Mouse (Mus musculus): ENCODE measurements around the gene Llph.
"Not testable (repeated sequence)": the region's sequence is repeated elsewhere in the genome, so short reads cannot be mapped to it uniquely, and the experiment has no call there.

Gene Llph

GRCm38 (mm10) chr10:120226871-120227661, at the start of gene Llph:
Llph (plus strand) TSS chr10:120227070.
- DNase-seq (ENCODE audit: low spot score in 2 of 2), result peak; percentile 70 to 71

GRCm38 (mm10) chr10:120182887-120183286, 44.0 kb upstream of the Llph start:
- no peak for DNase-seq (ENCODE audit: low spot score in 2 of 2)

- no peak for DNase-seq (ENCODE audit: low spot score in 2 of 2)
Measured at GRCm38 (mm10) chr10:120183342-120183741, 43.5 kb upstream of the Llph start.

- no peak for DNase-seq (ENCODE audit: low spot score in 2 of 2)
Measured at GRCm38 (mm10) chr10:120188513-120188912, 38.4 kb upstream of the Llph start.

DNA sequence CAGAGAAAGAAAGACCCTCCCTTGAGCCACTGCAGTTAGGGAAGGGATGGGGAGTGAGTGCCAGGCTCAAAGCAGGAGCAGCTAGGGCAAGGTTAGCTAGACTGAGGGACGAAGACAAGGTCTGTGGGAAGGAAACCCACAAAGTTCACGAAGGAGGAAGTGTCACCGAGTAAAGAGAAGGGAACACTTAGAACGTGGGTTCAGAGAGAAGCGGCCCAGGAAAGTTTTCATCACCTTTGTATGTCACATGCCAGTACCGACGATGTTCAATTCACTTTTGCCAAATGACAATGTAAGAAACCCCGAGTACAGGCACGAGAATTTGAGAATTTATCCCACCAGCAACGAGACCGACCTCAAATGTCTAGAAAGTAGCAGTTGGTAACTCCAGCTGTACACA, 37.6 kb upstream of the Llph start:
- no peak for DNase-seq (ENCODE audit: low spot score in 2 of 2)

- no peak for DNase-seq (ENCODE audit: low spot score in 2 of 2)
Measured at GRCm38 (mm10) chr10:120189782-120190181, 37.1 kb upstream of the Llph start.

DNA sequence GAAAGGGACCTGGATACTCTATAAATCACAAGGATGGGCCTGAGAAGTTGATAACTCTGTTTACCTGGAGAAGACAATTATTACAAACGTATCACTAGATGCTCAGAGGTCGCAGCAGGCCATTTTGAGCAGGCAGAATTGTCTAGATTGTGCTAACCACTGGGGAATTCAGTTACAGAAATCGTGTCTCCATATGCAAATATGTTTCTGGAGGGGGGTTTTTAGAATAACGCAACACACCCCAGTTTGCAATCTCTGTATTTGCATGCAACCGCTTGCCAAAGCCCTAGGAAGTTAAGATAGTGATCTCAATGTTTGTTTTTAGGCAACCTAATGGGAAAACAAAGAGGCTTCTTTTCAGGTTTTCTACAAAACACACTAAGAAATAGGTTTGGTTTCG, 35.7 kb upstream of the Llph start:
- DNase-seq (ENCODE audit: low spot score in 2 of 2), result no peak

GRCm38 (mm10) chr10:120192278-120192677, 34.6 kb upstream of the Llph start:
- no peak for DNase-seq (ENCODE audit: low spot score in 2 of 2)

DNA sequence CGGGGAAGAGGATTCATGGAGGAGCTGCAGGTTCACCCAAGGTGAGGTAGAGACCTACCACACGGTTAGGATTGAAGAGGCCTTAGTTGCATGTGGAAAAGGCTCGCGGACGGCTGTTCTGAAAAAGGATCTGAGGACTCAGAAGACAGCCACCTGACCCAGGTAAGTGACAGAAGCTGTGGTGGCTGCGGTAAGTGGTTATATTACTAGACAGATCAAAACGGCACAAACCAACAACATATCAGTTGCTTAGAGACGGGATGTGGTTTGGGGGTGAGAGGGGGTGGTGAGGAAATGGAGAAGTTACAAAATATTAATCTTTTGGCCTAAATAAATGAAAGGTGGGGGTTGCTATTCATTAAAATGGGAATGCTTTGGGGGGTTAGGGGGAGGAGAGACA, 33.6 kb upstream of the Llph start:
- DNase-seq (ENCODE audit: low spot score in 2 of 2), result no peak

DNA sequence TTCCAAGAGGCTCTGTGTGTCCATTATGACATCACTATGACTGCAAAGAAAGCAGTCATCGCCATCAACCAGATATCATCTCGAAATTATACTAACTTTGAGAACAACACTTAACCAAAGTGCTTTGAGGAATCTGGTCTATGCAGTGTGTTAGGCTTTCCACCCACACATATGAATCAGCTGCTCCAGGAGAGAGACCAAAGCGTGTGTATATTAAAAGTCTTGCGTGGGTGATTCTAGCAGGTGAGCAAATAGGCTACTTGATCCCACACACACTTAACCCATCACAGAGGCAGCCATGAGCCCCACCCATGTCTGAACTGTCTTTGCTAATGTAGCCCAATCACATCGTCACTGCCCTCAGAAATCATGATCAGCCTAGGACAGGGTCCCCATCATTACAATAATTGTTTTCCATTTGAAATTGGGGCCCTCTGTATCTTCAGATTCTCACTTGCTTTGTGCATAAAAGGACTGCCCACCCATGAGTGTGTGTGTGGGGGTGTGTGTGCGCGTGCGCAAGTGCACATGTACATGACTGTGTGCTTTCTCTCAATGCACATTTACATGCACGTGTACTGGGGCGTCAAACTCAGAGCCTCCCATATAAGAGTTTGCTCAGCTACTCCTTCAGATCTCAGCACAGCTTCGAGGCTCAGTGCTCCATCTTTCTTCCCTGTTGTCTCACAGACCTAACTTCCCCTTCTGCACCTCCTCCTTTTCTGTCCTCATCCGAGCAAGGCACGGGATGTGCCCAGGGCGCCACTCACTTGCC, 29.6 kb upstream of the Llph start:
- no peak for DNase-seq (ENCODE audit: low spot score in 2 of 2)

GRCm38 (mm10) chr10:120201131-120201921, 25.5 kb upstream of the Llph start, which contains the start of gene Tmbim4:
Tmbim4 (plus strand) TSS chr10:120201590.
- no peak for DNase-seq (ENCODE audit: low spot score in 2 of 2)

- DNase-seq (ENCODE audit: low spot score in 2 of 2), result peak; percentile 61 to 71
Measured at GRCm38 (mm10) chr10:120201961-120202402, 24.9 kb upstream of the Llph start, which contains the start of gene Irak3. Irak3 (minus strand) TSS chr10:120202130.

- DNase-seq (ENCODE audit: low spot score in 2 of 2), result no peak
Measured at GRCm38 (mm10) chr10:120202467-120203250, 24.2 kb upstream of the Llph start.

DNA sequence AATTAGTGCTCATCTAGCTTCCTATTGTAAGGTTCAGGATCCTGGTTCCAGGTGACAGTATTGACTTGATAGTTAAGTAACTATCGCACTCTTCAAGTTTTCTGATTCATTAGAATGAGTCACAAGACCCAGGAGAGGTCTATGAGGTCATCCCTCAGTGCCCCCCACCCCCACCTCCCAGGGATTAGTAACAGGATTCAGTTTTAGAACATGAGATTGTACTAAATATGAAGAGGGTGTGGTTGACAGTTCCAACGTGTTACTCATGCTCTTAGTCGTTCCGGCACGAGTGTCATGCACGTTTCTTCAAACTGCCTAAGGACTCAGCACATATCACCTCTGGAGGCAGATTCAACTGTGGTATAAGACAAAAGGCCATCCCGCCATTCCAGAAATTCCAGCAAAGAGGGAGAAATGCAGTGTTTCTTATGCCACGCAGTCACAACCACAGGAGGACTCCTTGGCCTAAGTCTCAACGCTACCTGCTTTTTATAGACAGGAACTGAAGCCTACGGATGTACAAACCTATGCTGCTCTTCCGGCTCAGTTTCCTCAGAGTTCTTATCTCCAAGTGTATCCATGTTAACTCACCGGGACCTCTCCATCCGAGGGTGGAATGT, 22.2 kb upstream of the Llph start:
- no peak for DNase-seq (ENCODE audit: low spot score in 2 of 2)

- DNase-seq (ENCODE audit: low spot score in 2 of 2), result no peak
Measured at GRCm38 (mm10) chr10:120208015-120208414, 18.9 kb upstream of the Llph start.

- peak; percentile 76 to 82 for DNase-seq (ENCODE audit: low spot score in 2 of 2)
Measured at GRCm38 (mm10) chr10:120208575-120209538, 18.0 kb upstream of the Llph start.

GRCm38 (mm10) chr10:120209539-120209925, 17.3 kb upstream of the Llph start:
- DNase-seq (ENCODE audit: low spot score in 2 of 2), result no peak

GRCm38 (mm10) chr10:120210096-120210495, 16.8 kb upstream of the Llph start:
- DNase-seq (ENCODE audit: low spot score in 2 of 2), result no peak

DNA sequence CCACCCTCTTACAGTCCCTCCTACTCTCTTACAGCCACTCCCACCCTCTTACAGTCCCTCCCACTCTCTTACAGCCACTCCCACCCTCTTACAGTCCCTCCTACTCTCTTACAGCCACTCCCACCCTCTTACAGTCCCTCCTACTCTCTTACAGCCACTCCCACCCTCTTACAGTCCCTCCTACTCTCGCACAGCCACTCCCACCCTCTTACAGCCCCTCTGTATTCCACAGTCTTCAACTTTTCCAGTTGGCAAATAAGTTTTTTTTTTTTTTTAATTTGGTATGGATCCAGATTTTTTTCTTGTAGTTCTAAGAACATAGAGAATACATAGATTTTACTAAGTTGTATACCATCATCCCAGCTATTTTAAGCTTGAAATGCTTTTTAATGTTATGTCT, 9.8 kb upstream of the Llph start:
- not testable (repeated sequence) for DNase-seq (ENCODE audit: low spot score in 2 of 2)

DNA sequence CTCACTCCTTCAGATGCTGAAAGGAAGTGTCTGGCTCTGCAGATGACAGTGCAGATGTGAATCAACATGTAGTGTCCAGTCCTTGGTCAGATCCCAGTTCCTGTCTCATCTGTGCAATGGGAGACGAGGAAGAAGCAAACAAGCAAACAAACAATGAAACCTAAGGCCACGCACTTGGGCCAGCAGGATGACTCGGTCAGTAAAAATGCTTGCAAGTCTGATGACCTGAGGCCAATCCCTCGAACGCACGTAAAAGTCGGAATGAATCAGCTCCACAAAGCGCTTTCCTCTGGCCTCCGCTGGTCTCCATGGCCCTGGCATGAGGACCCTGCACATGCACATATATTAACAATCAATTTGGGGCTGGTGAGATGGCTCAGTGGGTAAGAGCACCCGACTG, 7.9 kb upstream of the Llph start:
- DNase-seq (ENCODE audit: low spot score in 2 of 2), result no peak

Measured in frontal cortex, postnatal 25 days (tissue).